Mouse (Mus musculus): ENCODE data around the gene Vps18.

DNA sequence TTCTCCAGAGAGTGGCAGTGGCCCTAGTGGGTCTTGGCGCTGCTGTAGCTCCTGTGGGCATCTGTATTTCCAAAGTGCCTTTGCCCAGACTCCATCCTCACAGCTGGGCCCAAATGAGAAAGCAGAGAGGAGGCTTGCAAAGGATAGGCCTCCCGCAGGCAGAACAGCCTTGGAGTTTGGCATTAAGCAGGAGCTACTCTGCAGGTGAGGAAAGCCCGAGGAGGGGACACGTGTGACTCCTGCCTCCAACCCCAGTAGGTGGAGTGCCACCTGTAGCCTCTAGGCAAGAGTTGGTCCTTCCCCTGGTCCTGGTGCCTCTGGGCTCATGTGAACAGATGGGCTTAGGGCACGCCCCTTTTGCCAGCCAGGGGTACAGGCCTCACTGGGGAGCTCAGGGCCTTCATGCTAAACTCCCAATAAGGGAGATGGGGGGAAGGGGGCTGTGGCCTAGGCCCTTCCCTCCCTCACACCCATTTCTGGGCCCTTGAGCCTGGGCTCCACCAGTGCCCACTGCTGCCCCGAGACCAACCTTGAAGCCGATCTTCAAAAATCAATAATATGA lies 46.5 kb downstream of the Vps18 start:
- no peak for TF ChIP-seq CTCF (IDR thresholded peaks at IDR 0.05; ENCODE audit: low read depth, low read length)
- no peak for TF ChIP-seq POLR2AphosphoS5 (IDR thresholded peaks at IDR 0.05; ENCODE audit: insufficient replicate concordance, low read depth, low read length)

Measured in G1E (cell line).